Comparison of ENCODE assay signal across 19 mouse cellular contexts in the genomic region with DNA sequence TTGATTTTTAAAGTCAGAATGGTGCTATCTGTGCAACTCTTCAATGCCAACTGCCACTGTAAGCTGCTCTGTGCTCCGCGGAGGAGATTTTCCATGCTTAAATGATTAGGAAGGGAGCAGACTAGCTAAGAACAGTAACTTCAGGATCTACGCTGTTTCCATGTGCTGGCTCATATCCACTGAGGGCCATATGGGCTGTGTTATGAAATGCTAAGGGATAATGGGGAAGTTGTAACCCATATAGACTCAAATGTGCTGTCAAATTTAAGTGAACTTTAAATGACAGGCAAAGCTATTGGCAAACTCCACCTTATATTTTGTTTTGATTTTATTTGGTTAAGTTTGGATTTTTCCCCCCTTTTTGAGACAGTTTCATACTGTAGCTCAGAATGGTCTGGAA. TPM values are rescaled to one million over a fixed set of nuclear protein-coding genes. Genes with fewer than 3 reads are reported as not detected.
"Had no signal": no experiment of that assay in that cellular context is flagged by ENCODE, and none has a peak within 500 bp of the region (broad histone marks: within the 10 kb centered on the region; RNA-seq: fewer than 3 reads in every experiment).

No protein-coding gene starts in this region.

- H3K27ac ChIP-seq: kidney, embryonic 15.5 days; limb, embryonic 13.5 days; liver, embryonic 14.5 days; midbrain, embryonic 15.5 days; neural tube, embryonic 12.5 days; stomach, embryonic 15.5 days had no signal

- H3K36me3 ChIP-seq: kidney, embryonic 15.5 days; limb, embryonic 13.5 days; midbrain, embryonic 15.5 days; neural tube, embryonic 12.5 days; stomach, embryonic 15.5 days had no signal

- H3K9ac ChIP-seq: kidney, embryonic 15.5 days; limb, embryonic 13.5 days; liver, embryonic 14.5 days; midbrain, embryonic 15.5 days; neural tube, embryonic 12.5 days; stomach, embryonic 15.5 days had no signal

- H3K27me3 ChIP-seq: kidney, embryonic 15.5 days; limb, embryonic 13.5 days; midbrain, embryonic 15.5 days; neural tube, embryonic 12.5 days; stomach, embryonic 15.5 days had no signal

- H3K4me3 ChIP-seq: kidney, embryonic 15.5 days; limb, embryonic 13.5 days; megakaryocyte, embryonic 14.5 days; midbrain, embryonic 15.5 days; neural tube, embryonic 12.5 days; stomach, embryonic 15.5 days had no signal

- H3K9me3 ChIP-seq: kidney, embryonic 15.5 days; limb, embryonic 13.5 days; megakaryocyte, embryonic 14.5 days; midbrain, embryonic 15.5 days; neural tube, embryonic 12.5 days; stomach, embryonic 15.5 days had no signal

- H3K4me2 ChIP-seq: kidney, embryonic 15.5 days; limb, embryonic 13.5 days; midbrain, embryonic 11.5 days; midbrain, embryonic 15.5 days; neural tube, embryonic 12.5 days; stomach, embryonic 15.5 days had no signal

- DNase-seq: kidney, adult 2 months; kidney, postnatal 14 days; left cerebral cortex, postnatal 4 days; lung, adult 18-20 months; lung, postnatal 4 days; spleen, adult 18-20 months; thymus, postnatal 36 days had no signal

- ATAC-seq: intestine, embryonic 16.5 days; midbrain, embryonic 15.5 days had no signal

- H3K4me1 ChIP-seq: kidney, embryonic 15.5 days; limb, embryonic 13.5 days; megakaryocyte, embryonic 14.5 days; midbrain, embryonic 15.5 days; neural tube, embryonic 12.5 days; stomach, embryonic 15.5 days had no signal

RNA-seq across cellular contexts. Expression of a gene that starts 0.9 kb away (rescaled TPM):
- total RNA-seq: left cerebral cortex, postnatal 4 days; monocyte, adult 5-6 weeks had no signal
- polyA plus RNA-seq: intestine, embryonic 16.5 days; kidney, embryonic 15.5 days; limb, embryonic 13.5 days; liver, adult 2 months; liver, embryonic 14.5 days; lung, embryonic 16.5 days; midbrain, embryonic 11.5 days; midbrain, embryonic 15.5 days; neural tube, embryonic 12.5 days; stomach, embryonic 15.5 days had no signal
